Comparison of ENCODE assay signal across 17 mouse cellular contexts in the genomic region with DNA sequence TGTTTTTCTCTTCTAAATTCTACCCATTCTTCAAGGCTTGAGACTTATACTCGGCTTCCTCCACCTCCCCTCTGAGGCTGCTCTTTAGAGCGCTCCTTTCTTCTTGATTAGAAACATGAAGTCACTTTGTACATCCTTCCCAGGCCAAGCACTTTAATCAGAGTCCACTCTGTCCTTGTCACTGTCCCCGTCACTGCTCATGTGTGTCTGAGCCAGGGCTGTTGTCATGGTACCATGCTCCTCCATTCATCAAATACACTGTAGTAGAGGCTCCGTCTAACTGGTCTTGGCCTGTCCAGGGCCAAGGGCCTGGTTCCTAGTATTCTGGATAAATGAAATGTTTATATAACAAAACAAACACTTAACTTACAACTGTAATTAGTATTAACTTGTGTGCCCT.
"Had no signal": no experiment of that assay in that cellular context is flagged by ENCODE, and none has a peak within 500 bp of the region (broad histone marks: within the 10 kb centered on the region; RNA-seq: fewer than 3 reads in every experiment).

No protein-coding gene starts in this region.

- H3K9me3 ChIP-seq: kidney, embryonic 15.5 days; limb, embryonic 12.5 days; liver, embryonic 12.5 days; liver, embryonic 15.5 days; midbrain, embryonic 13.5 days had no signal

- H3K9ac ChIP-seq: kidney, embryonic 15.5 days; limb, embryonic 12.5 days; liver, embryonic 12.5 days; liver, embryonic 15.5 days; midbrain, embryonic 13.5 days had no signal

- H3K4me1 ChIP-seq: liver, embryonic 12.5 days; liver, embryonic 15.5 days had no signal

- H3K27ac ChIP-seq: kidney, embryonic 15.5 days; left cerebral cortex, adult 2 months; liver, embryonic 12.5 days; liver, embryonic 15.5 days; macrophage; midbrain, embryonic 13.5 days had no signal

- H3K4me2 ChIP-seq: kidney, embryonic 15.5 days; limb, embryonic 12.5 days; liver, embryonic 12.5 days; liver, embryonic 15.5 days; midbrain, embryonic 13.5 days had no signal

- H3K36me3 ChIP-seq: kidney, embryonic 15.5 days; limb, embryonic 12.5 days; liver, embryonic 12.5 days; liver, embryonic 15.5 days; midbrain, embryonic 13.5 days had no signal

- H3K27me3 ChIP-seq: kidney, embryonic 15.5 days; liver, embryonic 12.5 days; liver, embryonic 15.5 days; midbrain, embryonic 13.5 days had no signal

- ATAC-seq: liver, embryonic 12.5 days; lung, postnatal 0 days; midbrain, embryonic 13.5 days; midbrain, embryonic 16.5 days had no signal

- H3K4me3 ChIP-seq: kidney, embryonic 15.5 days; left cerebral cortex, adult 2 months; limb, embryonic 12.5 days; liver, embryonic 12.5 days; liver, embryonic 15.5 days; midbrain, embryonic 13.5 days had no signal

- DNase-seq: kidney, postnatal 10 days; kidney, postnatal 36 days; layer of hippocampus, postnatal 36 days; liver; lung, adult 2 months; thymus, adult 2 months; thymus, postnatal 14 days; thymus, postnatal 4 days had no signal
